Mouse (Mus musculus): Measurements from ENCODE around the gene Tcp11l2. TPM values are rescaled to one million over a fixed set of nuclear protein-coding genes. Genes with fewer than 3 reads are reported as not detected.

Gene Tcp11l2
- polyA plus RNA-seq, 1 experiment from 2014 or later = 36.2 TPM

GRCm38 (mm10) chr10:84590956-84591355, 14.5 kb downstream of the Tcp11l2 start:
- Histone ChIP-seq H3K27me3 (ENCODE audit: control insufficient read depth, insufficient read depth, low read length) (no peaks in the 10 kb centered on the region), H3K4me1 (ENCODE audit: control insufficient read depth in 2 of 2, insufficient read depth in 2 of 2, low read length in 2 of 2) (no peaks in the 10 kb centered on the region), H3K27ac (replicated peaks in 1 of 2; ENCODE audit: control insufficient read depth in 1 of 2, insufficient read depth in 1 of 2, low read depth in 2 of 2, low read length in 2 of 2) (no peak overlapping the region), H3K4me2 (ENCODE audit: low read length) (no peak overlapping the region), H3K4me3 (ENCODE audit: control insufficient read depth in 1 of 2, insufficient read depth in 1 of 2, low read depth in 1 of 2, low read length in 2 of 2) (no peak overlapping the region), H3K9me3 (ENCODE audit: control insufficient read depth, low read length) (no peaks in the 10 kb centered on the region), H3K36me3 (ENCODE audit: control insufficient read depth, insufficient read depth, low read length) (peaks cover 55% of the 10 kb centered on the region), H3K9ac (ENCODE audit: low read length) (no peak overlapping the region)
- 69% methylated on average over 14 of the region's 14 CpGs for WGBS
- ATAC-seq (ENCODE audit: insufficient number of reproducible peaks, insufficient read depth, low FRiP score, low read depth) = no peak

GRCm38 (mm10) chr10:84591640-84592148, 15.3 kb downstream of the Tcp11l2 start:
- Histone ChIP-seq H3K4me2 (ENCODE audit: low read length) (no peak overlapping the region), H3K4me1 (ENCODE audit: control insufficient read depth in 2 of 2, insufficient read depth in 2 of 2, low read length in 2 of 2) (peaks cover 2 to 5% of the 10 kb centered on the region in 2 experiments; a peak in 3 of 4 replicates), H3K9ac (ENCODE audit: low read length) (no peak overlapping the region), H3K4me3 (ENCODE audit: control insufficient read depth in 1 of 2, insufficient read depth in 1 of 2, low read depth in 1 of 2, low read length in 2 of 2) (no peak overlapping the region), H3K9me3 (ENCODE audit: control insufficient read depth, low read length) (no peaks in the 10 kb centered on the region), H3K27me3 (ENCODE audit: control insufficient read depth, insufficient read depth, low read length) (no peaks in the 10 kb centered on the region), H3K27ac (replicated peaks in 1 of 2; ENCODE audit: control insufficient read depth in 1 of 2, insufficient read depth in 1 of 2, low read depth in 2 of 2, low read length in 2 of 2) (no peak overlapping the region), H3K36me3 (ENCODE audit: control insufficient read depth, insufficient read depth, low read length) (peaks cover 55% of the 10 kb centered on the region)
- WGBS = 88% methylated on average over 2 of the region's 2 CpGs
- ATAC-seq (ENCODE audit: insufficient number of reproducible peaks, insufficient read depth, low FRiP score, low read depth) = no peak

- Histone ChIP-seq H3K27ac (replicated peaks in 1 of 2; ENCODE audit: control insufficient read depth in 1 of 2, insufficient read depth in 1 of 2, low read depth in 2 of 2, low read length in 2 of 2) (no peak overlapping the region), H3K4me2 (ENCODE audit: low read length) (no peak overlapping the region), H3K9me3 (ENCODE audit: control insufficient read depth, low read length) (no peaks in the 10 kb centered on the region), H3K4me1 (ENCODE audit: control insufficient read depth in 2 of 2, insufficient read depth in 2 of 2, low read length in 2 of 2) (peaks cover 4 to 11% of the 10 kb centered on the region in 2 experiments; a peak in 3 of 4 replicates), H3K9ac (ENCODE audit: low read length) (no peak overlapping the region), H3K4me3 (ENCODE audit: control insufficient read depth in 1 of 2, insufficient read depth in 1 of 2, low read depth in 1 of 2, low read length in 2 of 2) (no peak overlapping the region), H3K36me3 (ENCODE audit: control insufficient read depth, insufficient read depth, low read length) (peaks cover 52% of the 10 kb centered on the region), H3K27me3 (ENCODE audit: control insufficient read depth, insufficient read depth, low read length) (no peaks in the 10 kb centered on the region)
- ATAC-seq (ENCODE audit: insufficient number of reproducible peaks, insufficient read depth, low FRiP score, low read depth) = no peak
- 63% methylated on average over 3 of the region's 3 CpGs for WGBS
Observed at GRCm38 (mm10) chr10:84592745-84593144, 16.3 kb downstream of the Tcp11l2 start.

GRCm38 (mm10) chr10:84597127-84597785, 20.8 kb downstream of the Tcp11l2 start:
- ATAC-seq (ENCODE audit: insufficient number of reproducible peaks, insufficient read depth, low FRiP score, low read depth) = peak; percentile 48; the same call in 1 of the 2 replicates
- Histone ChIP-seq H3K4me3 (ENCODE audit: control insufficient read depth in 1 of 2, insufficient read depth in 1 of 2, low read depth in 1 of 2, low read length in 2 of 2) (no peak overlapping the region), H3K36me3 (ENCODE audit: control insufficient read depth, insufficient read depth, low read length) (peaks cover 25% of the 10 kb centered on the region), H3K27ac (replicated peaks in 1 of 2; ENCODE audit: control insufficient read depth in 1 of 2, insufficient read depth in 1 of 2, low read depth in 2 of 2, low read length in 2 of 2) (peak overlapping the region; percentile 79 to 93), H3K27me3 (ENCODE audit: control insufficient read depth, insufficient read depth, low read length) (no peaks in the 10 kb centered on the region), H3K4me1 (ENCODE audit: control insufficient read depth in 2 of 2, insufficient read depth in 2 of 2, low read length in 2 of 2) (peaks cover 4 to 11% of the 10 kb centered on the region in 2 experiments; a peak in 3 of 4 replicates), H3K9me3 (ENCODE audit: control insufficient read depth, low read length) (no peaks in the 10 kb centered on the region), H3K4me2 (ENCODE audit: low read length) (peak overlapping the region; percentile 18), H3K9ac (ENCODE audit: low read length) (no peak overlapping the region)
- 8% methylated on average over 3 of the region's 3 CpGs for WGBS

- H3K36me3 ChIP-seq (ENCODE audit: control insufficient read depth, insufficient read depth, low read length) = peaks cover 20% of the 10 kb centered on the region
- H3K4me3 ChIP-seq (ENCODE audit: control insufficient read depth in 1 of 2, insufficient read depth in 1 of 2, low read depth in 1 of 2, low read length in 2 of 2) = no peak overlapping the region
- 73% methylated on average over 1 of the region's 1 CpGs for WGBS
- no peak overlapping the region for H3K9ac ChIP-seq (ENCODE audit: low read length)
- H3K9me3 ChIP-seq (ENCODE audit: control insufficient read depth, low read length) = no peaks in the 10 kb centered on the region
- H3K27me3 ChIP-seq (ENCODE audit: control insufficient read depth, insufficient read depth, low read length) = no peaks in the 10 kb centered on the region
- no peak overlapping the region for H3K4me2 ChIP-seq (ENCODE audit: low read length)
- ATAC-seq (ENCODE audit: insufficient number of reproducible peaks, insufficient read depth, low FRiP score, low read depth) = no peak
- peak overlapping the region; percentile 66 to 93 for H3K27ac ChIP-seq (replicated peaks in 1 of 2; ENCODE audit: control insufficient read depth in 1 of 2, insufficient read depth in 1 of 2, low read depth in 2 of 2, low read length in 2 of 2)
- H3K4me1 ChIP-seq (ENCODE audit: control insufficient read depth in 2 of 2, insufficient read depth in 2 of 2, low read length in 2 of 2) = peaks cover 4 to 11% of the 10 kb centered on the region in 2 experiments; a peak in 3 of 4 replicates
Observed at GRCm38 (mm10) chr10:84598172-84598571, 21.7 kb downstream of the Tcp11l2 start.

GRCm38 (mm10) chr10:84600136-84600535, 23.7 kb downstream of the Tcp11l2 start:
- Histone ChIP-seq H3K9me3 (ENCODE audit: control insufficient read depth, low read length) (no peaks in the 10 kb centered on the region), H3K4me1 (ENCODE audit: control insufficient read depth in 2 of 2, insufficient read depth in 2 of 2, low read length in 2 of 2) (peaks cover 4 to 11% of the 10 kb centered on the region in 2 experiments; a peak in 3 of 4 replicates), H3K4me3 (ENCODE audit: control insufficient read depth in 1 of 2, insufficient read depth in 1 of 2, low read depth in 1 of 2, low read length in 2 of 2) (no peak overlapping the region), H3K9ac (ENCODE audit: low read length) (no peak overlapping the region), H3K27me3 (ENCODE audit: control insufficient read depth, insufficient read depth, low read length) (no peaks in the 10 kb centered on the region), H3K4me2 (ENCODE audit: low read length) (no peak overlapping the region), H3K36me3 (ENCODE audit: control insufficient read depth, insufficient read depth, low read length) (peaks cover 14% of the 10 kb centered on the region), H3K27ac (replicated peaks in 1 of 2; ENCODE audit: control insufficient read depth in 1 of 2, insufficient read depth in 1 of 2, low read depth in 2 of 2, low read length in 2 of 2) (no peak overlapping the region)
- 76% methylated on average over 6 of the region's 6 CpGs for WGBS
- ATAC-seq (ENCODE audit: insufficient number of reproducible peaks, insufficient read depth, low FRiP score, low read depth) = no peak

- 68% methylated on average over 1 of the region's 1 CpGs for WGBS
- no peak for ATAC-seq (ENCODE audit: insufficient number of reproducible peaks, insufficient read depth, low FRiP score, low read depth)
- Histone ChIP-seq H3K4me3 (ENCODE audit: control insufficient read depth in 1 of 2, insufficient read depth in 1 of 2, low read depth in 1 of 2, low read length in 2 of 2) (no peak overlapping the region), H3K9ac (ENCODE audit: low read length) (no peak overlapping the region), H3K27ac (replicated peaks in 1 of 2; ENCODE audit: control insufficient read depth in 1 of 2, insufficient read depth in 1 of 2, low read depth in 2 of 2, low read length in 2 of 2) (no peak overlapping the region), H3K4me1 (ENCODE audit: control insufficient read depth in 2 of 2, insufficient read depth in 2 of 2, low read length in 2 of 2) (peaks cover 2 to 5% of the 10 kb centered on the region in 2 experiments; a peak in 2 of 4 replicates), H3K4me2 (ENCODE audit: low read length) (no peak overlapping the region), H3K27me3 (ENCODE audit: control insufficient read depth, insufficient read depth, low read length) (no peaks in the 10 kb centered on the region), H3K36me3 (ENCODE audit: control insufficient read depth, insufficient read depth, low read length) (peaks cover 19% of the 10 kb centered on the region; the same call in 1 of the 2 replicates), H3K9me3 (ENCODE audit: control insufficient read depth, low read length) (no peaks in the 10 kb centered on the region)
Observed at GRCm38 (mm10) chr10:84604335-84604734, 27.9 kb downstream of the Tcp11l2 start.
